Mouse (Mus musculus): ENCODE measurements around the gene Mcee.

DNA sequence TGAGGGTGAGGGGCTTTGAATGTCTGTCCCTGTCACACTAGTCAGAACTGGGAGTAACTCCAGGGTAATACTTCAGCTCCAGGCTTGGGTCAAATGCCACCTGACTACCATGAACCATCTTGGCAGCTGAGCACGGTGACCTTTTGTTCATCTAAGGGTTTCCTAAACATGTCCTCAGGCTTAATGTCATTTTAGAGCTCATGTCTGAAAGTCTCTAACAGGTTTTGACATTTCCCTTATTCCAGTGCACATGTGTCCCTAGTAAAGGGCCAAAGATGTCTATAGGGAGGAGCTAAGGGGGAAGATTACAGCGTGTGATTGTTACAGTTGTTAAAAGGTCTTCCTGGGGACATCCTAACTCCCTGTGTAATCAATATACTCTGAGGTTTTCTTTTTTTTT is 65.4 kb downstream of the Mcee start:
- TF ChIP-seq POLR2A (IDR thresholded peaks at IDR 0.05; ENCODE audit: low read depth, low read length) (no peak), CTCF (IDR thresholded peaks at IDR 0.05; ENCODE audit: extremely low read depth, insufficient read depth, insufficient read length, insufficient replicate concordance) (no peak)
